Mouse (Mus musculus): Measurements from ENCODE around the gene Igfbp2. TPM values are rescaled to one million over a fixed set of nuclear protein-coding genes. Genes with fewer than 3 reads are reported as not detected.
A peak's percentile ranks its signal among the peaks of the same experiment; 100 is the strongest.

The Igfbp2 gene
- polyA plus RNA-seq (2015; fragmentation: Nextera tagmentation; extraction: Ambion mirVana) = 465 and 469 TPM in 2 replicates

- Histone ChIP-seq H3K27me3 (replicated peaks; ENCODE audit: control insufficient read depth, insufficient read depth, low read length) (no peaks in the 10 kb centered on the region), H3K4me2 (ENCODE audit: low read length) (peak within 1 kb of the TSS; percentile 93), H3K9me3 (ENCODE audit: control insufficient read depth, low read length) (no peaks in the 10 kb centered on the region), H3K4me1 (ENCODE audit: control insufficient read depth, insufficient read depth, low read depth, low read length) (peaks cover 23% of the 10 kb centered on the region), H3K9ac (ENCODE audit: low read depth, low read length) (peak within 1 kb of the TSS; percentile 90), H3K4me3 (ENCODE audit: low read length) (peak within 1 kb of the TSS; percentile 85), H3K27ac (ENCODE audit: low read depth, low read length) (peak within 1 kb of the TSS; percentile 82), H3K36me3 (ENCODE audit: control insufficient read depth, insufficient read depth, low read length) (no peaks in the 10 kb centered on the region)
- ATAC-seq = peak; percentile 84
- WGBS = under 1% methylated on average over 48 of the region's 58 CpGs
Measured at GRCm38 (mm10) chr1:72823751-72824706, at the start of gene Igfbp2. Gene Igfbp2 (plus strand): TSS chr1:72824503.

DNA sequence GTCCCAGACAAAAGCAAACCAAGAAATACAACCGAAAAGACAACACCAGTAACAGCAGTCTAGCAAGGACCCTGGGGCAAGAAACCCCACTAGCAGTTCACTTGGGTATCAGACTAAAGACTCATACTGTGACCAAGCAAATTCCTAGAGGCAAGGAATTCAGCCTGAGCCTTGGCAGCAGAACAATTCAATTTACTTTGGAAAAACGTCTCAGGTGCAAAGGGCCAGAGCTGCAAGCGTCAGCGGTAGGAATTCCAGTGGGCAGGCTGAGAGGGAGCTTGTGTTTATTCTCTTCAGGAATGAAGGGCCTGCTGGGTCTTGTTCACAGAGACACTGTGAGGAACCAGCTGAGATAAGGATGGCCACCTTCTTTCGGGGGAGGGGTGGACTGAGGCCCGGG lies 45.5 kb upstream of the Igfbp2 start:
- 22% methylated on average over 6 of the region's 6 CpGs for WGBS
- H3K9ac ChIP-seq (ENCODE audit: low read depth, low read length) = no peak overlapping the region
- H3K9me3 ChIP-seq (ENCODE audit: control insufficient read depth, low read length) = no peaks in the 10 kb centered on the region
- no peak overlapping the region for H3K27ac ChIP-seq (ENCODE audit: low read depth, low read length)
- ATAC-seq = no peak
- H3K27me3 ChIP-seq (replicated peaks; ENCODE audit: control insufficient read depth, insufficient read depth, low read length) = no peaks in the 10 kb centered on the region
- no peaks in the 10 kb centered on the region for H3K36me3 ChIP-seq (ENCODE audit: control insufficient read depth, insufficient read depth, low read length)
- no peak overlapping the region for H3K4me3 ChIP-seq (ENCODE audit: low read length)
- H3K4me1 ChIP-seq (ENCODE audit: control insufficient read depth, insufficient read depth, low read depth, low read length) = no peaks in the 10 kb centered on the region; the same call in 1 of the 2 replicates
- H3K4me2 ChIP-seq (ENCODE audit: low read length) = no peak overlapping the region

GRCm38 (mm10) chr1:72780720-72781119 lies 43.6 kb upstream of the Igfbp2 start:
- Histone ChIP-seq H3K4me3 (ENCODE audit: low read length) (no peak overlapping the region), H3K36me3 (ENCODE audit: control insufficient read depth, insufficient read depth, low read length) (no peaks in the 10 kb centered on the region), H3K27me3 (replicated peaks; ENCODE audit: control insufficient read depth, insufficient read depth, low read length) (no peaks in the 10 kb centered on the region), H3K27ac (ENCODE audit: low read depth, low read length) (no peak overlapping the region), H3K4me1 (ENCODE audit: control insufficient read depth, insufficient read depth, low read depth, low read length) (no peaks in the 10 kb centered on the region; the same call in 1 of the 2 replicates), H3K9ac (ENCODE audit: low read depth, low read length) (no peak overlapping the region), H3K4me2 (ENCODE audit: low read length) (no peak overlapping the region), H3K9me3 (ENCODE audit: control insufficient read depth, low read length) (no peaks in the 10 kb centered on the region)
- 38% methylated on average over 7 of the region's 7 CpGs for WGBS
- ATAC-seq = no peak

DNA sequence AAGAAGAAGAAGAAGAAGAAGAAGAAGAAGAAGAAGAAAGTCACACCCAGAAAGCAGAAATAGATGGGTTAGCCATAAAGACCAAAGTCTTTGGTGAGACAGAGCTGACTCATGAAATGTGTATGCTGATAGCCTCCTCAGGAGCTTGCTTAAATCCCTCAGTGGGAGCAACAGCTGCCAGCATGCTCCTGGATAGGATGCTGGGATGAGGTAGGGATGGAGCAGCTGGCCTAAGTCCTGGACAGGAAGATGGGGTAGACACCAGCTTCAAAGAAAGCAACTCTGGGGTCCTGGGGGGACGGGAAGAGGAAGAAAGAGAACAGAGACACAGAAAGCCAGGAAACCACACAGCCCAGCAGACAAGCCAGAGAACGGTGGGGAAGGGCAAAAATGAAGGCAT lies 41.0 kb upstream of the Igfbp2 start:
- Histone ChIP-seq H3K36me3 (ENCODE audit: control insufficient read depth, insufficient read depth, low read length) (no peaks in the 10 kb centered on the region), H3K4me3 (ENCODE audit: low read length) (no peak overlapping the region), H3K27me3 (replicated peaks; ENCODE audit: control insufficient read depth, insufficient read depth, low read length) (no peaks in the 10 kb centered on the region), H3K9ac (ENCODE audit: low read depth, low read length) (no peak overlapping the region), H3K9me3 (ENCODE audit: control insufficient read depth, low read length) (no peaks in the 10 kb centered on the region), H3K4me2 (ENCODE audit: low read length) (no peak overlapping the region), H3K4me1 (ENCODE audit: control insufficient read depth, insufficient read depth, low read depth, low read length) (no peaks in the 10 kb centered on the region; the same call in 1 of the 2 replicates), H3K27ac (ENCODE audit: low read depth, low read length) (no peak overlapping the region)
- 76% methylated on average over 2 of the region's 2 CpGs for WGBS
- no peak for ATAC-seq

- H3K4me3 ChIP-seq (ENCODE audit: low read length) = no peak overlapping the region
- no peak for ATAC-seq
- H3K9ac ChIP-seq (ENCODE audit: low read depth, low read length) = no peak overlapping the region
- 20% methylated on average over 7 of the region's 7 CpGs for WGBS
- H3K9me3 ChIP-seq (ENCODE audit: control insufficient read depth, low read length) = no peaks in the 10 kb centered on the region
- no peak overlapping the region for H3K4me2 ChIP-seq (ENCODE audit: low read length)
- H3K4me1 ChIP-seq (ENCODE audit: control insufficient read depth, insufficient read depth, low read depth, low read length) = no peaks in the 10 kb centered on the region
- H3K36me3 ChIP-seq (ENCODE audit: control insufficient read depth, insufficient read depth, low read length) = no peaks in the 10 kb centered on the region
- H3K27ac ChIP-seq (ENCODE audit: low read depth, low read length) = no peak overlapping the region
- H3K27me3 ChIP-seq (replicated peaks; ENCODE audit: control insufficient read depth, insufficient read depth, low read length) = no peaks in the 10 kb centered on the region
Measured at GRCm38 (mm10) chr1:72784018-72784417, 40.3 kb upstream of the Igfbp2 start.

DNA sequence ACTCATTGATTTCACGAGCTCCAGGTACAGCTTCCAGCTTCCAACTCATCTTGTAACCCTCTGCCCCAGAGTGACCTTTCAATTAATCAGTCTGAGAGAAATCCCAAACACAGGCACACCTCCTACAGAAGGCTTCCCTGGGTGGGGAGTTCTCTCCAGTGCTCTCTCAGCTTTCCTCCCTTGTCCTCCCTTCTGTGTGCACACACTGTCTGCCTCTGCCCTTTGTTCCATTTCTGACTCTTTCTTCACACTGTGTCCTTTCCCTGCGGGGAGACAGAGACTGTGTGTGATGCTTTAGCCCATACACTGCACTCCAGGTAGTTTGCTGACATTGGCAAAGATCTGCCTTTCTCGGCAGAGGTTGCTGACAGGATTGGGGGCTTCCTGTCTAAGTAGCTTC lies 33.6 kb upstream of the Igfbp2 start:
- ATAC-seq = no peak
- WGBS = 49% methylated on average over 3 of the region's 3 CpGs

GRCm38 (mm10) chr1:72791743-72792142 lies 32.6 kb upstream of the Igfbp2 start:
- Histone ChIP-seq H3K9ac (ENCODE audit: low read depth, low read length) (no peak overlapping the region), H3K4me1 (ENCODE audit: control insufficient read depth, insufficient read depth, low read depth, low read length) (no peaks in the 10 kb centered on the region)
- no peak for ATAC-seq

More for the DNA sequence above, 33.6 kb upstream of the Igfbp2 start:
- Histone ChIP-seq H3K4me2 (ENCODE audit: low read length) (no peak overlapping the region), H3K4me1 (ENCODE audit: control insufficient read depth, insufficient read depth, low read depth, low read length) (no peaks in the 10 kb centered on the region), H3K27me3 (replicated peaks; ENCODE audit: control insufficient read depth, insufficient read depth, low read length) (no peaks in the 10 kb centered on the region), H3K4me3 (ENCODE audit: low read length) (no peak overlapping the region), H3K9me3 (ENCODE audit: control insufficient read depth, low read length) (no peaks in the 10 kb centered on the region), H3K9ac (ENCODE audit: low read depth, low read length) (no peak overlapping the region), H3K36me3 (ENCODE audit: control insufficient read depth, insufficient read depth, low read length) (no peaks in the 10 kb centered on the region), H3K27ac (ENCODE audit: low read depth, low read length) (no peak overlapping the region)

DNA sequence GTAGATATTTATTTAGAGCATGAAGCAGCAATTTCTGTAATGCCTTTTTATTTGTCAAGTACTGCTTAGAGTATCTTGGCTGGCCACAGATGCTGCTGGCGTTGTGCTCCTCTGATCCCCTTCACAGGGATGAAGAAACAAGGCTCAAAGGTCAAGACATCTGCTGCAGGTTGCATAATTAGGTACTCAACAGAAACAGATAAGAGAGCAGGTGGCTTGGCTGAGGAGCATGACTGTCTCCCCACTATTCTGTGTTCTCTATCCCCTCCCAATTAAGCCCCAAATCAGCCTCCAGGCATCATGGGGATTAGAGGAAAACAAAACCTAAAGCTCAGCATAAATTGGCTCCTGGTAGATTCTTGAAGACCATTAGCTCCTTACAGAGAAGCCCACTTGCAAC lies 32.0 kb upstream of the Igfbp2 start:
- WGBS = 44% methylated on average over 1 of the region's 1 CpGs
- Histone ChIP-seq H3K27me3 (replicated peaks; ENCODE audit: control insufficient read depth, insufficient read depth, low read length) (no peaks in the 10 kb centered on the region), H3K9ac (ENCODE audit: low read depth, low read length) (no peak overlapping the region), H3K4me3 (ENCODE audit: low read length) (no peak overlapping the region), H3K9me3 (ENCODE audit: control insufficient read depth, low read length) (no peaks in the 10 kb centered on the region), H3K27ac (ENCODE audit: low read depth, low read length) (no peak overlapping the region), H3K4me1 (ENCODE audit: control insufficient read depth, insufficient read depth, low read depth, low read length) (no peaks in the 10 kb centered on the region), H3K36me3 (ENCODE audit: control insufficient read depth, insufficient read depth, low read length) (no peaks in the 10 kb centered on the region), H3K4me2 (ENCODE audit: low read length) (no peak overlapping the region)
- ATAC-seq = no peak

More at GRCm38 (mm10) chr1:72791743-72792142, 32.6 kb upstream of the Igfbp2 start:
- Histone ChIP-seq H3K9me3 (ENCODE audit: control insufficient read depth, low read length) (no peaks in the 10 kb centered on the region), H3K36me3 (ENCODE audit: control insufficient read depth, insufficient read depth, low read length) (no peaks in the 10 kb centered on the region), H3K4me3 (ENCODE audit: low read length) (no peak overlapping the region), H3K27me3 (replicated peaks; ENCODE audit: control insufficient read depth, insufficient read depth, low read length) (no peaks in the 10 kb centered on the region), H3K27ac (ENCODE audit: low read depth, low read length) (no peak overlapping the region), H3K4me2 (ENCODE audit: low read length) (no peak overlapping the region)

DNA sequence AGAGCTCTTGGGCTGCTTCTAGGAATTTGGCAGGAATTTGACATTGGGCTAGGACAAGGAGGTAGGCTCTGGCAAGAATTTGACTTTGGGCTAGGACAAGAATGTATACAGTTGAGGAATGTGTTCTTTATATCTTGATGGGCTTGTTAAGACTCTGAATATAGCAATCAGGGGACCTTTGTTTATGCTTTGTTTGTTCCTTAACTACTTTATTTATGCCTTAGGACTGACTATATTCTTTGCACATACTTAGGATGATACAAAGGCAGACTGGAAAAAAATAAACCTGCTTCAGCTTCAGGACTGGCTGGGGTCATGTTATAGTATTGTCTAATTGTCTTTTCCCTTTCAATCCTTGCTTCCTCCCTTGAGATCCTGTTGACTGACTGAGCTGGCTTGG lies 31.1 kb upstream of the Igfbp2 start:
- no peak for ATAC-seq
- Histone ChIP-seq H3K4me1 (ENCODE audit: control insufficient read depth, insufficient read depth, low read depth, low read length) (no peaks in the 10 kb centered on the region), H3K4me2 (ENCODE audit: low read length) (no peak overlapping the region), H3K27ac (ENCODE audit: low read depth, low read length) (no peak overlapping the region), H3K36me3 (ENCODE audit: control insufficient read depth, insufficient read depth, low read length) (no peaks in the 10 kb centered on the region), H3K27me3 (replicated peaks; ENCODE audit: control insufficient read depth, insufficient read depth, low read length) (no peaks in the 10 kb centered on the region), H3K4me3 (ENCODE audit: low read length) (no peak overlapping the region), H3K9ac (ENCODE audit: low read depth, low read length) (no peak overlapping the region), H3K9me3 (ENCODE audit: control insufficient read depth, low read length) (no peaks in the 10 kb centered on the region)

All from hindbrain, embryonic 16.5 days (tissue).